Mouse (Mus musculus) C2C12 (cell line): ENCODE data around the gene Tbc1d1. TPM values are rescaled to one million over a fixed set of nuclear protein-coding genes. Genes with fewer than 3 reads are reported as not detected.

Source experiments
- H3K27me3 ChIP-seq: one replicate; pipeline ENCODE4 v1.6.1; 2011; ENCODE audit not compliant: control insufficient read depth, insufficient read depth, insufficient read length
- H3K36me3 ChIP-seq: one replicate; pipeline ENCODE4 v1.6.1; 2011; ENCODE audit not compliant: control insufficient read depth, insufficient read depth
- H3K4me3 ChIP-seq: one replicate; pipeline ENCODE4 v1.5.1; 2011; ENCODE audit warnings: mild to moderate bottlenecking, control low read depth; ENCODE audit not compliant: poor library complexity, insufficient read depth, severe bottlenecking
- H3K79me2 ChIP-seq: one replicate; pipeline ENCODE4 v1.6.1; 2011; ENCODE audit not compliant: control insufficient read depth, insufficient read depth
- H3K79me3 ChIP-seq: one replicate; pipeline ENCODE4 v1.6.1; 2011; ENCODE audit warnings: low read depth, control low read depth
- H3ac ChIP-seq: one replicate; pipeline ENCODE3; 2011; ENCODE audit warnings: low read depth; ENCODE audit not compliant: control insufficient read depth, insufficient read length
- CEBPB ChIP-seq: IDR thresholded peaks from one replicate; pipeline ENCODE4 v1.6.1; 2011; ENCODE audit warnings: low read depth, mild to moderate bottlenecking, control low read depth, moderate library complexity
- CTCF ChIP-seq: IDR thresholded peaks from one replicate; pipeline ENCODE4 v1.5.1; 2011; ENCODE audit not compliant: control insufficient read depth, insufficient read depth, insufficient read length
- FOSL1 ChIP-seq: IDR thresholded peaks from one replicate; pipeline ENCODE4 v1.8.0; 2011; ENCODE audit warnings: mild to moderate bottlenecking, low read length; ENCODE audit not compliant: poor library complexity, insufficient read depth, severe bottlenecking
- MAX ChIP-seq: IDR thresholded peaks from one replicate; pipeline ENCODE4 v1.6.1; 2011; ENCODE audit warnings: mild to moderate bottlenecking, control low read depth
- MYOD1 ChIP-seq: IDR thresholded peaks from one replicate; pipeline ENCODE4 v1.6.1; 2011; ENCODE audit warnings: low read depth; ENCODE audit not compliant: control insufficient read depth, insufficient read length
- MYOG ChIP-seq: IDR thresholded peaks from one replicate; pipeline ENCODE4 v1.6.1; 2011; ENCODE audit not compliant: control insufficient read depth, insufficient read length; ENCODE audit errors: extremely low read depth
- USF1 ChIP-seq: IDR thresholded peaks from one replicate; pipeline ENCODE4 v1.6.1; 2011; ENCODE audit warnings: low read depth, mild to moderate bottlenecking, control low read depth, moderate library complexity
- polyA plus RNA-seq: library from polyadenylated mRNA; unstranded; fragments of >200 nt; fragmentation: generic; extraction: Trizol; gene quantifications from one replicate; pipeline ENCODE4 v1.2.1, GENCODE M21; 2012; ENCODE audit warnings: missing spikeins

Gene Tbc1d1
- polyA plus RNA-seq, 1 experiment, result 25.0 TPM

- Histone ChIP-seq H3K27me3 (no peaks in the 10 kb centered on the region), H3K36me3 (no peaks in the 10 kb centered on the region), H3K4me3 (no peak overlapping the region), H3ac (no peak overlapping the region), H3K79me2 (no peaks in the 10 kb centered on the region), H3K79me3 (no peaks in the 10 kb centered on the region)
- no peak for TF ChIP-seq FOSL1
- no peak for TF ChIP-seq USF1
- TF ChIP-seq CEBPB, result no peak
- TF ChIP-seq MAX, result no peak
- no peak for TF ChIP-seq MYOD1
- no peak for TF ChIP-seq MYOG
- no peak for TF ChIP-seq CTCF
Measured at GRCm38 (mm10) chr5:64373695-64374094, 217.6 kb downstream of the Tbc1d1 start.

DNA sequence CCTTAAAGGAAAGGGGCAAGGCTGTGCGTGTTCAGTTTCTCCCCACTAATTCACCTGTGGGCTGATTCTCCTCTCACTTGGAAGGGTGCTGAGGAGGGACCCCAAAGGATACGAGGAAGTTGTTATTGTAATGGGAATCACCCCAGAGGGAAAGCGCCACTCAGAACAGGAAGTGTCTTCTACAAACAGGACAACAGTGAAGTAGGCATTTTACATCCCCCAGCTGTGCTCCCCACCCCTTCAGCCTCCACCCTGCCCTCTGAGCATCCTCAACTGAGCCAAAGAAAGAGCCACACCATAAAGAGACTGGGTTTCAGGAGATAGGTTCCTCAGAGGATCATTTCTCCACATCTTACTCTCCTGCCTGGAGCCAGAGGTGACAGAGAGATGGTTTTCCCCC, 219.7 kb downstream of the Tbc1d1 start:
- Histone ChIP-seq H3K4me3 (no peak overlapping the region), H3K36me3 (no peaks in the 10 kb centered on the region), H3ac (no peak overlapping the region), H3K79me2 (no peaks in the 10 kb centered on the region), H3K27me3 (no peaks in the 10 kb centered on the region), H3K79me3 (no peaks in the 10 kb centered on the region)
- no peak for TF ChIP-seq USF1
- no peak for TF ChIP-seq MYOG
- no peak for TF ChIP-seq FOSL1
- no peak for TF ChIP-seq MAX
- TF ChIP-seq MYOD1, result no peak
- no peak for TF ChIP-seq CEBPB
- TF ChIP-seq CTCF, result no peak

DNA sequence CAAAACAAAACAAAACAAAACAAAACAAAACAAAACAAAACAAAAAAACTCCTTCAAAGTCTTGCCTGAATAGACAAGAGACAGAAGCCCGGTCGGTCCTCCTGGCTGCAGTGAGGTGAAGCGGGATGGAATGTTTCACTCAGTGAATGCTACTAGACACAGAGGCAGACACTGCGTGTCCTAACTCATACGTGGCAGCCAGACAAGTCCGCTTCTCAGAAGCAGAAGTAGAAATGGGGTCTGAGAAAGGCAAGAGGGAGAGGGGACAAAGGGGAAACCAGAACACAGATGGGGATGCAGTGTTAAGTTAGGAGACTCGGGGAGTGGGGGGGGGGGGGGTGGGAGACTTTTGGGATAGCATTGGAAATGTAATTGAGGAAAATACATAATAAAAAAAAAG, 220.4 kb downstream of the Tbc1d1 start:
- Histone ChIP-seq H3K79me2 (no peaks in the 10 kb centered on the region), H3ac (no peak overlapping the region), H3K4me3 (no peak overlapping the region), H3K27me3 (no peaks in the 10 kb centered on the region), H3K79me3 (no peaks in the 10 kb centered on the region), H3K36me3 (no peaks in the 10 kb centered on the region)
- TF ChIP-seq MYOG, result no peak
- no peak for TF ChIP-seq FOSL1
- TF ChIP-seq CEBPB, result no peak
- no peak for TF ChIP-seq MAX
- no peak for TF ChIP-seq MYOD1
- no peak for TF ChIP-seq USF1
- TF ChIP-seq CTCF, result no peak

DNA sequence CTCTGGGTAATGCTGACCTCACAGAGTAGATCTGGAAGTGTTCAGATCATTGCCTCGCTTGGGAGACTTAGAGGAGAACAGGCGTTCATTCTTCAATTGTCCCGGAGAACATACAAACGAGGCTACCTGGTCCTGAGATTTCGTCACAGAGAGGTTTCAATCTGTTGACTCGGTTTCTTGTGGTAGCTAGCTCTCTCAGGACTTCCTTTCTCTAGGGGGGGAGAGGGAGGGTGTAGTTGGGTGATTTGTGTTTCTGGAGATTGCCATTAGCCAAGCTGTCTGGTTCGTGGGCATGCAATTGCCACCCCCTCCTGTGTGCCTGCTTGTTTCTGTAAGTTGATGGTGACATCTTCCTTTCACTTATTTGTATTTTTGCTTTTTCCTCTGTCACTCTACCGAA, 221.6 kb downstream of the Tbc1d1 start:
- Histone ChIP-seq H3K36me3 (no peaks in the 10 kb centered on the region), H3K79me3 (no peaks in the 10 kb centered on the region), H3K27me3 (no peaks in the 10 kb centered on the region), H3K79me2 (no peaks in the 10 kb centered on the region), H3ac (no peak overlapping the region), H3K4me3 (no peak overlapping the region)
- no peak for TF ChIP-seq CEBPB
- no peak for TF ChIP-seq USF1
- TF ChIP-seq FOSL1, result no peak
- TF ChIP-seq MYOD1, result no peak
- no peak for TF ChIP-seq CTCF
- TF ChIP-seq MAX, result no peak
- no peak for TF ChIP-seq MYOG

DNA sequence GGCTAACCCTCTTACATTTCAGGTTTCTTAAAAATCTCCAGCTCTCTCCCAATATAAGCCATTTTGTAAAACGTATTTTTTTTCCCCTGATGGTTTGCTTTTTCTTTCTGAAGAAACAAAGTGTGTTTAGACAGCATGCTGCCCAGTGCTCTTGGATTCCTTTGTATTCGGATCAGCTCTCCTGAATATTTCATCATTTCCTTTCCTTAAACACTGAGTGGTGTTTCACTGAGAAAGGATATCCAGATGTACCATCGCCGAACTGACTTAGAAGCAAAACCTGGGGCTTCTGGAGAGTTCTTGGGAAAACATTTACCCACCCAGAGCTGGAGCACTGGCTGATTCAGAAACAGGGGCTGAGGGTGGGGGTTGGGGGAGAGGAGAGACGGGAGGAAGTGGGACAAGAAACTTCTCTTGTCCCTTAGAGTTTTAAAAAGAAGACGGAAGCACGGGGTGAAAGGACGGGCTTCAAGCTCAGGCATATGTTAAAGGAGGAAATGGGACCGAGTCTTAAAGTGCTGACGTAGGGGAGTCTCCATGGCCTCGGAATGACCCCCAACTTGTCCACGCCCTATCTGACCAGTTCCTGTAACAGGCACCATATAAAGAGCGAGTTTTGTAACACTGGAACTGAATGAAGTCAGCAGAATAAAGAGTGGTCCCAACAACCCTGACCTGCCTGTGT, 222.6 kb downstream of the Tbc1d1 start:
- Histone ChIP-seq H3K79me2 (no peaks in the 10 kb centered on the region), H3K79me3 (no peaks in the 10 kb centered on the region), H3K27me3 (no peaks in the 10 kb centered on the region), H3K36me3 (no peaks in the 10 kb centered on the region), H3ac (no peak overlapping the region), H3K4me3 (no peak overlapping the region)
- TF ChIP-seq USF1 (no peak), CTCF (no peak), FOSL1 (no peak), MYOG (no peak), MYOD1 (no peak), CEBPB (no peak), MAX (no peak)

DNA sequence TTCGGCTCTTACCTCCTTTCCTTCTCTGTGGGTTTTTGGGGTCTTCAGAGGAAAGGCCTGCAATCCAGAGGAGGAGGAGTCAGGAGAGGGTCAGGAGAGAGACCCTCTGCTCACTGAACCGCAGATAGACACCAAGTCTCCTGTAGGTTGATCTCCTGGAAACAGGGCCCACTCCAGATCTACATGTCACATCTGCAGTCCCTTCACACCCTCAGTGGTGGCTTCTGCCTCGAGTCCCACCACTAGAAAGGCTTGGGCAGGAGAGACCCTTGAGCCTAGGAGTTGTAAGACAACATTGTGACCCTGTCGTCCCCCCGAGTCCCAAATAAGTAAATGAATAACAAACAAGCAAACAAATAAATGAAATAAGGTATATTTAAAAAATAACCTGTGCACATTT, 223.7 kb downstream of the Tbc1d1 start:
- Histone ChIP-seq H3K79me2 (no peaks in the 10 kb centered on the region), H3K79me3 (no peaks in the 10 kb centered on the region), H3ac (no peak overlapping the region), H3K36me3 (no peaks in the 10 kb centered on the region), H3K4me3 (no peak overlapping the region), H3K27me3 (no peaks in the 10 kb centered on the region)
- TF ChIP-seq CEBPB (no peak), MYOD1 (no peak), MYOG (no peak), FOSL1 (no peak), USF1 (no peak)
